Mouse (Mus musculus) fat pad, adult 2 months (tissue): ENCODE data around the gene Crhr1.
"Not testable (repeated sequence)": the region's sequence is repeated elsewhere in the genome, so short reads cannot be mapped to it uniquely, and the experiment has no call there.

Experiments
- DNase-seq: peaks from one replicate; pipeline ENCODE4 v3.0.0-alpha.2; 2011; ENCODE audit warnings: low read depth, low spot score; ENCODE audit errors: extremely low read depth

The Crhr1 gene

GRCm38 (mm10) chr11:104190008-104190407 lies 57.4 kb downstream of the Crhr1 start:
- no peak for DNase-seq

DNA sequence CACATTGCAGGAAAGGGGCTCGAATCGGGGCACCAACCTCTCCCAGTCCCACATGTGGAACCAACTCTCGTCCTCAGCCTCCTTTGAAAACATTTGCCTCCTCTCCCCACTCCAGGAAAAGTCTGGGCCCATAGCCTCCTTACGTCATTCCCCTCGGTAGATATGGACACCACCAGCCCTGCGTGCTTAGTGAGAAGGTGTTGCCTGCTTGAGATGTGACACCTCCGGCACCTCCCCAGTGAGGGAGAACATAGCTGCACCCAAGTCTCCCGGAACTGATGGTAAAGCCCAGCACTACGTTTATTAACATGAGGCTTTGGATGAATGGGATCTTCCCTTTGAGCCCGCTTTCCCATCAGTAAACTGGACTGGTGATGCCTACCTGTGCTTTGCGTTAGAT lies 62.7 kb downstream of the Crhr1 start:
- DNase-seq, result no peak

DNA sequence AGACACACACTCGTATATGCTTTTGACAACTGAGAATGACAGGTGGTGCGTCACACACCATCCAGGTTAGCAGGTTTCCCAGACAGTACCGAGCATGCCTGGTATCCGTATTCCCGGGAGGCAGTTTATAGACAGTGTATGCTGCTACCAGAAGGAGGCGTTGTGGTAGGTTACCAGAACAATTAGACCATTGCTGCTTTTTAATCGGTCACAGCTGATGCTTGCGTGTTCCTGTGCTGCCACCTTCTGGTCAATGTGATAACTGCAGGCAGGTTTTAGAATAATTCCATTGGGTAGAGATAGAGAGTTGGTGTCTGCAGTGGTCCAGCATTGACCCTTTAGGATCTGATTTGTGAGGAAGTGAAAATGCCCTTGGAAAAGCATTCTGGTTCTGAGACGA lies 63.1 kb downstream of the Crhr1 start:
- no peak for DNase-seq

DNA sequence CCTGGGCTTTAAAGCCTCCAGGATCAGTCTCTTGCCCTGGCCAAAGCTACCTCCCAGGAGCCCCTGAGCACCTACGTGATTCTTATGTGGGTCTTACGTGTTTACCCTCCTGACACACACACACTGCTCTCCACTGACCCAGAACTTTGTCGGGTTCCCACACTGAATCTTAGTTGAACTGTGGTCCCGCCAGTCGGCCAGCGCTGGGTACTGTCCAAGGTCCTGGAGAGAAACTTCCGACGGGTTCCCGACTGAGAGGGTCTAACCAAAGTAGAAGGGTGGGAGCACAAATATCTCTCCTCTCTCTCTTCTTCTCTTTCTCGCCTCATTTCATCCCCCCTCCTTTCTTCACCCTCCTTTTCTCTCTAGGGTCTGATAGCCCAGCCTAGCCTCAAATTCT lies 65.2 kb downstream of the Crhr1 start:
- no peak for DNase-seq

DNA sequence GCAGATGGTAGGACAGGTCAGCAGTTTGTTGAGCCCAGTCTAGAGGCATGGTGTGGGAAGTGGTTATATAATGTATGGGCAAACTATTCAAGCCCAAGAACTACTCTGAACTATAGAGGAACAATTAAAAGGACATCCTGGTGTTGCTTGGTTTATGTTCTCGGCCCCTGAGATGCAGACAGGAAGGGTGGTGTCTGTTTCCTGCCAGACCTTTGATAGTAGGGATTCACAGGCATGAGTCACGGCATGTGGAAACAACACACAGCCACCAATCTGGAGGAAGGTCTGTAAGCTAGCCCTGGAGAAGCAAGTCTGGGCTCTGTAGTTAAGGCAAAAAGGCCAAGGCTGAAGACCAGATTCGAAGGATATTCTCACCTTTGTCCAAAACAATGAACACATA lies 70.6 kb downstream of the Crhr1 start:
- no peak for DNase-seq

DNA sequence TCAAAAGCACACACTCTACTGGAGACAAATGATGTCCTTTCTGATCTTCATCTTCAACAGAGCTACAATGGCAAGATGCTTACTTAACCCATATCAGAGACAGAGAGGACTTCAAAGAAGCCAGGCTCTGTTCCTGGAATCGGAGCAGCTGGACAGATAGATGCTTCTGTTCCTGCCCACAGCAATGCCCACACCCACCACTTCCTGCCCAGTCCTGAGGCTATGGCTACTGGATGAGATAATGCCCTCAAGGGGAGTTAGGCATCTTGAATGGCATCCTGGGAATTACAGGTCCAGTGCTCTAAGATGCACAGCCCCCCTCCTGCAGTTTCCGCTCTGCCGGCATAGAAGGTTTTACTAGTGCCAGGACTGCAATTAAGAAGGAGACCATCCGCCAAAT lies 73.9 kb downstream of the Crhr1 start:
- no peak for DNase-seq

DNA sequence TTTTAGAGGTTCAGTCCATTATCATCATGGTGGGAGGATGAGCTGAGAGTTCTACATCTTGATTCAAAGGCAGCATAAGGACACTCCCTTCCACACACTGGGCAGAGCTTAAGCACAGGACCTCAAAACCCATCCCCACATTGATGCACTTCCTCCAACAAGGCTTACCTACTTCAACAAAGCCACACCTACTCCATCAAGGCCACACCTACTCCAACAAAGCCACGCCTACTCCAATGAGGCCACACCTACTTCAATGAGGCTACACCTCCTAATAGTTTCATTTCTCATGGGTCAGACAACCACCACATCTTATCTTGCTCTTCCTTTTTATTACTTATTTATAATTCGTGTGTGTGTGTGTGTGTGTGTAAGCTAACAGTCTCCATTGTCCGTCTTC lies 76.4 kb downstream of the Crhr1 start:
- DNase-seq, result no peak

GRCm38 (mm10) chr11:104211251-104211650 lies 78.6 kb downstream of the Crhr1 start:
- DNase-seq, result no peak

DNA sequence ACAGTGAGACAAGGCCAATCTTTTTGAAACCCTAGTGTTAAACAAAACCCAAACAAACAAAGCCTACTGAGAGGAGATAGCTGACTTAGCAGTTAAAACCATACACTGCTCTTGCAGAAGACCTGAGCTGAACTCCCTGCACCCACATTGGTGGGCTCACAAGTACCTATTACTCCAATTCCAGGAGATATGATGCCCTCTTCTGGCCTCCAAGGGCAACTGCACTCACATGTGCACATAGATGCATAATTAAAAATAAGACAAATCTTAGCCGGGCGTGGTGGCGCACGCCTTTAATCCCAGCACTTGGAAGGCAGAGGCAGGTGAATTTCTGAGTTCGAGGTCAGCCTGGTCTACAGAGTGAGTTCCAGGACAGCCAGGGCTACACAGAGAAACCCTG lies 81.5 kb downstream of the Crhr1 start:
- DNase-seq, result not testable (repeated sequence)

- no peak for DNase-seq
These were observed 85.4 kb downstream of the Crhr1 start for GRCm38 (mm10) chr11:104218075-104218474.

DNA sequence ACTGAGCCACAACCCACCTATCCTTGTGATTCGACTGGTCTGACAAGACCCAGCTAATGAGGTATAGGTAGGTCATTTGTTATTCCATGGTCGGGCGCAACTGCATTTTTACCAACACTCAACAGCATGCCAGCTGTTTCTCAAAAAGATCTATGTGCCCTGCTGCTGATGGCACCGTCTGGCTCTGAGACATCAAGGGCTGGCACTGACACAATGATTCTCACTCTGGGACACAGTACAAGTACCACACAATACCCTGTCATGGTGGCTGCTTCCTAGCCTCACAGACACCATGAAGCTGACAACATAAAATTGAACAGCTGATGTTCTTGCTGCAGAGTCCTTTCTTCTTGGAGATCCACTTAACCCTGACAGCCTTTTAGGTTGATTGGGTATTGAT lies 87.6 kb downstream of the Crhr1 start:
- DNase-seq, result no peak

GRCm38 (mm10) chr11:104221751-104222150 lies 89.1 kb downstream of the Crhr1 start:
- DNase-seq, result no peak

GRCm38 (mm10) chr11:104223301-104223700 lies 90.6 kb downstream of the Crhr1 start:
- no peak for DNase-seq
